Mouse (Mus musculus) left cerebral cortex, postnatal 14 days (tissue): ENCODE measurements around the gene Olfm1. TPM values are rescaled to one million over a fixed set of nuclear protein-coding genes. Genes with fewer than 3 reads are reported as not detected.

Experiments used
- DNase-seq, 2 experiments: peaks; one replicate each; pipeline ENCODE4 v3.0.0; 2021 to 2022; ENCODE audit warnings: low spot score in 2 of 2, mixed read lengths in 1 of 2
- intact Hi-C: fragments of 180-260 bp; cut with DNase I; formaldehyde crosslinking; loops from one replicate; pipeline ENCODE4 v1.15.1; 2025
- long read RNA-seq, 2 experiments: library from polyadenylated mRNA; stranded (forward); transcript quantifications; one replicate each; pipeline ENCODE4 v2.0.0; 2021
- total RNA-seq, 2 experiments: library from RNA; stranded (reverse); gene quantifications; 2 replicates each; pipeline ENCODE4 v1.2.3; 2021

Olfm1 gene
- 1,000 to 10,000 TPM; 1,332 to 1,338 TPM for total RNA-seq
- long read RNA-seq, experiment 1, transcript Olfm1-205 (4 exons, 1,102 nt) = minor isoform, 176 of 1,549 reads
- long read RNA-seq, experiment 1, transcript Olfm1-203 (4 exons, 1,072 nt) = minor isoform, 489 of 1,549 reads
- long read RNA-seq, experiment 1, transcript Olfm1-204 (6 exons, 2,513 nt) = minor isoform, 252 of 1,549 reads
- long read RNA-seq, experiment 1, transcript Olfm1-201 (6 exons, 2,757 nt) = major isoform, 535 of 1,549 reads
- long read RNA-seq, experiment 1, partial matches to known transcripts = 59 of 1,549 reads
- long read RNA-seq, experiment 1, other reads (novel, unspliced or antisense) = 38 of 1,549 reads
- long read RNA-seq, experiment 2, transcript Olfm1-204 (6 exons, 2,513 nt) = minor isoform, 257 of 1,408 reads
- long read RNA-seq, experiment 2, transcript Olfm1-201 (6 exons, 2,757 nt) = major isoform, 511 of 1,408 reads
- long read RNA-seq, experiment 2, transcript Olfm1-203 (4 exons, 1,072 nt) = minor isoform, 422 of 1,408 reads
- long read RNA-seq, experiment 2, transcript Olfm1-205 (4 exons, 1,102 nt) = minor isoform, 127 of 1,408 reads
- long read RNA-seq, experiment 2, partial matches to known transcripts = 66 of 1,408 reads
- long read RNA-seq, experiment 2, other reads (novel, unspliced or antisense) = 25 of 1,408 reads

GRCm38 (mm10) chr2:28192821-28193689, at the start of gene Olfm1:
Gene Olfm1 (plus strand): TSS chr2:28192992.
- peak; percentile 74 to 76 for DNase-seq
- intact Hi-C loops = loop anchor here (5.0 kb wide), 2 partner anchors 91 to 266 kb away; no protein-coding TSS in a partner anchor

- no peak for DNase-seq
- intact Hi-C loops = no loop called here
Observed at GRCm38 (mm10) chr2:28143417-28144045, 49.3 kb upstream of the Olfm1 start.

GRCm38 (mm10) chr2:28145702-28146101, 47.1 kb upstream of the Olfm1 start:
- no peak for DNase-seq
- intact Hi-C loops = no loop called here

GRCm38 (mm10) chr2:28146152-28146551, 46.6 kb upstream of the Olfm1 start:
- intact Hi-C loops = no loop called here

GRCm38 (mm10) chr2:28146685-28147084, 46.1 kb upstream of the Olfm1 start:
- no peak for DNase-seq
- intact Hi-C loops = no loop called here

More at GRCm38 (mm10) chr2:28146152-28146551, 46.6 kb upstream of the Olfm1 start:
- DNase-seq = no peak

- no peak for DNase-seq
- intact Hi-C loops = no loop called here
Observed at GRCm38 (mm10) chr2:28147248-28147794, 45.5 kb upstream of the Olfm1 start.

GRCm38 (mm10) chr2:28149688-28150087, 43.1 kb upstream of the Olfm1 start:
- DNase-seq = no peak
- intact Hi-C loops = no loop called here

GRCm38 (mm10) chr2:28160568-28160967, 32.2 kb upstream of the Olfm1 start:
- no peak for DNase-seq
- intact Hi-C loops = no loop called here

- DNase-seq = no peak
- intact Hi-C loops = no loop called here
Observed at GRCm38 (mm10) chr2:28165570-28165969, 27.2 kb upstream of the Olfm1 start.

GRCm38 (mm10) chr2:28169336-28169735, 23.5 kb upstream of the Olfm1 start:
- intact Hi-C loops = loop anchor here (1.0 kb wide), 1 partner anchor 102 kb away; no protein-coding TSS in a partner anchor
- peak; percentile 80 to 92 for DNase-seq

GRCm38 (mm10) chr2:28171962-28172361, 20.8 kb upstream of the Olfm1 start:
- intact Hi-C loops = loop anchor here (5.0 kb wide), 1 partner anchor 75 kb away; no protein-coding TSS in a partner anchor
- no peak for DNase-seq

GRCm38 (mm10) chr2:28173225-28174141, 19.3 kb upstream of the Olfm1 start:
- no peak for DNase-seq
- intact Hi-C loops = loop anchor here (5.0 kb wide), 1 partner anchor 76 kb away; no protein-coding TSS in a partner anchor

- DNase-seq = no peak
- intact Hi-C loops = loop anchor here (5.0 kb wide), 1 partner anchor 77 kb away; no protein-coding TSS in a partner anchor
Observed at GRCm38 (mm10) chr2:28174441-28174840, 18.4 kb upstream of the Olfm1 start.

GRCm38 (mm10) chr2:28178600-28178999, 14.2 kb upstream of the Olfm1 start:
- no peak for DNase-seq
- intact Hi-C loops = no loop called here

GRCm38 (mm10) chr2:28180053-28180452, 12.7 kb upstream of the Olfm1 start:
- intact Hi-C loops = no loop called here
- no peak for DNase-seq

- intact Hi-C loops = no loop called here
- no peak for DNase-seq
Observed at GRCm38 (mm10) chr2:28188398-28188944, 4.3 kb upstream of the Olfm1 start.

- DNase-seq = no peak
- intact Hi-C loops = loop anchor here (5.0 kb wide), 2 partner anchors 91 to 266 kb away; no protein-coding TSS in a partner anchor
Observed at GRCm38 (mm10) chr2:28193690-28194087, 897 bp downstream of the Olfm1 start.
